Mouse (Mus musculus): Measurements from ENCODE around the gene Gm3435.
"Not testable (repeated sequence)": the region's sequence is repeated elsewhere in the genome, so short reads cannot be mapped to it uniquely, and the experiment has no call there.

GRCm38 (mm10) chr17:14960951-14961556, 48.9 kb upstream of the Gm3435 start, which contains the start of gene Phf10:
- TF ChIP-seq CTCF (IDR thresholded peaks at IDR 0.05; ENCODE audit: low read depth, low read length); POLR2A (IDR thresholded peaks at IDR 0.05; ENCODE audit: extremely low read depth, insufficient read depth, low read length): not testable (repeated sequence)
